Comparison of ENCODE assay signal across 9 mouse cellular contexts in genomic region chr15:100198983-100199745, GRCm38 (mm10). TPM values are rescaled to one million over a fixed set of nuclear protein-coding genes. Genes with fewer than 3 reads are reported as not detected.
DNase-seq lines count a peak whose midpoint lies in the region; ATAC-seq and TF ChIP-seq lines count a peak whose summit lies in the region.
"Had no signal": no experiment of that assay in that cellular context is flagged by ENCODE, and none has a peak within 500 bp of the region (broad histone marks: within the 10 kb centered on the region; RNA-seq: fewer than 3 reads in every experiment).

No protein-coding gene starts in this region.

- 81% methylated on average over 11 of the region's 11 CpGs for WGBS in lung, adult 2 months
- WGBS in midbrain, embryonic 16.5 days = 92% methylated on average over 11 of the region's 11 CpGs

- DNase-seq in lung, adult 2 months = no peak
- DNase-seq in lung, postnatal 25 days (ENCODE audit: low spot score) = no peak
- DNase-seq in cerebellum, postnatal 10 days = peak; percentile 90 to 92
- DNase-seq in heart, adult 11 months = peak; percentile 95
- no peak for DNase-seq in thymus, postnatal 10 days (ENCODE audit: low spot score in 2 of 2)
- DNase-seq: right cerebral cortex, postnatal 4 days had no signal

- H3K27ac ChIP-seq in midbrain, embryonic 16.5 days (ENCODE audit: low read length) = no peak overlapping the region
- H3K27ac ChIP-seq: midbrain, embryonic 12.5 days had no signal

- TF ChIP-seq CTCF in lung, adult 2 months (IDR thresholded peaks at IDR 0.05; ENCODE audit: insufficient read depth, low read length) = 0 out of 2 replicates have a peak, but pooled peaks have one; percentile 3

- no peaks in the 10 kb centered on the region for H3K79me2 ChIP-seq in myocyte (ENCODE audit: control insufficient read depth, insufficient read depth)

- H3K9ac ChIP-seq in midbrain, embryonic 16.5 days (ENCODE audit: low read depth, low read length) = no peak overlapping the region
- H3K9ac ChIP-seq: midbrain, embryonic 12.5 days had no signal

- no peak for TF ChIP-seq POLR2A in lung, adult 2 months (IDR thresholded peaks at IDR 0.05; ENCODE audit: borderline replicate concordance, extremely low read depth, low read depth, low read length)
- TF ChIP-seq POLR2A in myocyte (IDR thresholded peaks at IDR 0.05; ENCODE audit: insufficient read length, low read depth) = no peak

- H3K9me3 ChIP-seq in midbrain, embryonic 16.5 days (replicated peaks; ENCODE audit: control insufficient read depth, low read length, poor library complexity, severe bottlenecking) = no peaks in the 10 kb centered on the region
- H3K9me3 ChIP-seq: midbrain, embryonic 12.5 days had no signal

- peaks cover 13% of the 10 kb centered on the region for H3K36me3 ChIP-seq in myocyte (ENCODE audit: control insufficient read depth, insufficient read depth)
- peaks cover 37% of the 10 kb centered on the region for H3K36me3 ChIP-seq in midbrain, embryonic 16.5 days (ENCODE audit: control insufficient read depth, insufficient read depth, low read length)

- no peak for ATAC-seq in midbrain, embryonic 16.5 days

- H3K4me3 ChIP-seq in lung, adult 2 months (replicated peaks; ENCODE audit: extremely low read depth, low read depth, low read length) = no peak overlapping the region
- no peak overlapping the region for H3K4me3 ChIP-seq in myocyte
- no peak overlapping the region for H3K4me3 ChIP-seq in midbrain, embryonic 16.5 days (ENCODE audit: low read depth, low read length)
- H3K4me3 ChIP-seq: midbrain, embryonic 12.5 days had no signal

- H3K4me1 ChIP-seq in lung, adult 2 months (ENCODE audit: control insufficient read depth, insufficient read depth, low read length) = no peaks in the 10 kb centered on the region
- H3K4me1 ChIP-seq in midbrain, embryonic 16.5 days (ENCODE audit: control insufficient read depth, insufficient read depth, low read length) = no peaks in the 10 kb centered on the region
- H3K4me1 ChIP-seq: midbrain, embryonic 12.5 days had no signal

- no peaks in the 10 kb centered on the region for H3K27me3 ChIP-seq in myocyte (ENCODE audit: control insufficient read depth, insufficient read depth, insufficient read length)
- H3K27me3 ChIP-seq in midbrain, embryonic 16.5 days (ENCODE audit: control insufficient read depth, insufficient read depth, low read depth, low read length) = no peaks in the 10 kb centered on the region
- H3K27me3 ChIP-seq: midbrain, embryonic 12.5 days had no signal

- H3ac ChIP-seq in myocyte (ENCODE audit: control insufficient read depth, insufficient read length) = no peak overlapping the region

- peak overlapping the region; percentile 43 for H3K4me2 ChIP-seq in myocyte (ENCODE audit: low read depth)
- no peak overlapping the region for H3K4me2 ChIP-seq in midbrain, embryonic 16.5 days (ENCODE audit: low read length)
- H3K4me2 ChIP-seq: midbrain, embryonic 12.5 days had no signal

TF ChIP-seq in myocyte, 11 proteins besides CTCF, POLR2A, EP300 and RAD21:
- TF ChIP-seq REST (IDR thresholded peaks at IDR 0.05; ENCODE audit: insufficient read depth, insufficient read length) (no peak), TCF12 (IDR thresholded peaks at IDR 0.05; ENCODE audit: insufficient read depth, poor library complexity, severe bottlenecking) (no peak), E2F4 (IDR thresholded peaks at IDR 0.05; ENCODE audit: insufficient read depth) (no peak), USF1 (IDR thresholded peaks at IDR 0.05; ENCODE audit: low read depth) (no peak), MYOD1 (IDR thresholded peaks at IDR 0.05; ENCODE audit: control insufficient read depth in 1 of 3, insufficient read length in 2 of 3, low read depth in 2 of 3) (peak; percentile 12 to 84 (median 76)), MYOG (IDR thresholded peaks at IDR 0.05; ENCODE audit: control insufficient read depth in 1 of 3, insufficient read depth in 1 of 3, insufficient read length in 2 of 3, low read depth in 2 of 3) (peak; percentile 67 to 83 (median 78)), SRF (IDR thresholded peaks at IDR 0.05; ENCODE audit: control insufficient read depth, insufficient read length, low read depth) (no peak), CEBPB (IDR thresholded peaks at IDR 0.05; ENCODE audit: insufficient read depth, poor library complexity, severe bottlenecking) (no peak), POLR2AphosphoS2 (IDR thresholded peaks at IDR 0.05; ENCODE audit: insufficient read length, low read depth) (no peak), MAX (IDR thresholded peaks at IDR 0.05; ENCODE audit: low read depth) (no peak), TCF3 (IDR thresholded peaks at IDR 0.05; ENCODE audit: insufficient read length, low read depth) (no peak)

RNA-seq across cellular contexts. Expression of gene Atf1, which starts 28.5 kb away (rescaled TPM):
- 40.8 and 45.7 TPM in 2 replicates for polyA plus RNA-seq in lung, adult 2 months (2012; rRNA removed)
- 21.9 TPM for polyA plus RNA-seq in myocyte (2012; fragmentation: generic; extraction: Trizol)
- 11.4 and 15.2 TPM in 2 replicates for polyA plus RNA-seq in midbrain, embryonic 16.5 days (2015; fragmentation: Nextera tagmentation; extraction: Ambion mirVana)

Comparison
In these comparisons a context has a peak if more than half of its experiments do, and no peak if none do; other contexts are left out.
1. DNase-seq: peak in cerebellum, postnatal 10 days (2 of 2) and heart, adult 11 months (single experiment); none in lung, adult 2 months (single experiment), lung, postnatal 25 days (single experiment) and thymus, postnatal 10 days (0 of 2).